Mouse (Mus musculus) heart, adult 11 months (tissue): Measurements from ENCODE around the gene Colgalt1.

Source experiments
- DNase-seq: peaks from one replicate; pipeline ENCODE4 v3.0.0; 2022

Colgalt1 gene

GRCm38 (mm10) chr8:71629096-71629697, 18.4 kb downstream of the Colgalt1 start:
- DNase-seq, result peak; percentile 99

DNA sequence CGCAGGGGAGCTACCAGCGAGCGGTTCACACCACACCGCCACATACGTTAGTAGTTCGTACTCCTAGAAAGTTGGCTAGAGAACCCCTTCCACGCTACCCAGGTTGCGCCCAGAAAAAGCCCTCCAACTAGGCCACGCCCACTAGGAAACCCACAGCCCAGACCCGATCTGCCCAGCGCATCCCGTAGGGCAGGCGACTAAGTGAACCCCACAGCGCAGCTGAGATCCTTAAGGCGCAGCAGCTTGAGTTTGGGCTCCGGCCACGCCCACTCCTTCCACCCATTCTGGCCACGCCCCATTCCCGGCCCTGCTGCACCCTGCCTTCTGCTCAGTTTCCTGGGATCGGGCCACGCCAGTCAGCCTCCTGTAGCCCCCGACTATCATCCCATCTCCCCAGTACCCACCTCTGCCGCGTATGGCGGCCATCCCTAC, 19.0 kb downstream of the Colgalt1 start:
- peak; percentile 96 for DNase-seq

- no peak for DNase-seq
These were observed 20.0 kb downstream of the Colgalt1 start for GRCm38 (mm10) chr8:71630761-71631160.

GRCm38 (mm10) chr8:71631897-71632296, 21.1 kb downstream of the Colgalt1 start:
- no peak for DNase-seq

DNA sequence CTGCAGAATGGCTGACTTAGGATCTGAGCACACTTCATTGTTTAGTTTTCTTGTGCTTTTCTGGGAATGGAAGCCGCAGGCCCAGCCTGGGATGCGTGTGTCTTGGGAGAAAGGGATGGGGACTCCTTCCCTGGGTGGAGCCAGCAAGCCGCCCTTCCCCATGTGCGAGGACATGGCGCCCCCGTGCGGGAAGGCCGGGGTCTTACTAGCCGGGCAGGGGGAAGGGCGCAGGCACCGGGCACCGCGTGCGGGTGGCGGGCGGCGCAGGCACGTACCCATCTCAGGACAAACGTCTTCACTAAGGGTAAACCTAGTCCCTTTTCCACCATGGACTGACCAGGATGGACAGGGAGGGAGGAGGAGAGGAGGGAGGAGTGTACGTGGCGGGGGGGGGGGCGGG, 22.4 kb downstream of the Colgalt1 start:
- peak; percentile 96 for DNase-seq

- peak; percentile 95 for DNase-seq
These were observed 23.3 kb downstream of the Colgalt1 start for GRCm38 (mm10) chr8:71633981-71634667.

- no peak for DNase-seq
These were observed 26.6 kb downstream of the Colgalt1 start for GRCm38 (mm10) chr8:71637149-71638095.

GRCm38 (mm10) chr8:71638321-71638720, 27.5 kb downstream of the Colgalt1 start:
- DNase-seq, result no peak

- no peak for DNase-seq
These were observed 28.5 kb downstream of the Colgalt1 start for GRCm38 (mm10) chr8:71639318-71639717.

DNA sequence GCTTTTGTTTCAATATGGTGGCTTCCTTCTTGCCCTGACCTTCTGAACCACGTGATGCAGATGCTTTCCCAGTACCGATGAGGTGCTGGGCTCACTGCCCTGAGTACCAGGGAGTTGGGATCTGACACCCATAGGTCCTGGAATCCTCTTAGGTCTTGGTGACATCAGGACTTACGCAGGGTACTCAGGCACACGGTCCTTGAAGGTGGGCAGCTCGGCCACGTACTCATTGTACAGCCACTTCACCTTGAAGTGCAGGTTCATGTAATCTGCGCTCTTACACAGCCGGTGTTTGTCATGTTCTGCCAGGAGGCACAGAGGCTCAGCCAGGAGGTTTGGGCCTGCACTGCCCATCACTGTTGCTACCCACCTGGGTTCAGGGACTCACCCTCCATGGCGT, 34.7 kb downstream of the Colgalt1 start:
- no peak for DNase-seq

DNA sequence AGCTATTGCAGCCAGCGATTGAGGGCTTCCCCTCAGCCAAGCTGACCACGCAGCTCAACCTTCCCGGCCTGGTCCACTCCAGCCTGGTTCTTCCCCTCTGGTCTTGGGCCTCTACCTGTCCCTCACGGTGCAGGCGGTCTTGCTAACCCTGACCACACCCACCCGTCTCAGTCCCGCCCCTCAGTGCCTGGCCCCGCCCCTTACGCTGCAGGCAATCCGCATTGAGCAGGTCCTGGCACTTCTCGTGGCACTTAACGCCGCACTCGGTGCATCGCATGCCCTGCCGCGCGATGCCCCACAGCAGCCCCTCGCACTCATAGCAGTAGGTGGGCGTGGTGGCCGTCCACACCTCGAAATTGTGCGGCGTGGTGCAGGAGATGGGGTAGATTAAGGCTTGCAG, 43.8 kb downstream of the Colgalt1 start:
- DNase-seq, result no peak

DNA sequence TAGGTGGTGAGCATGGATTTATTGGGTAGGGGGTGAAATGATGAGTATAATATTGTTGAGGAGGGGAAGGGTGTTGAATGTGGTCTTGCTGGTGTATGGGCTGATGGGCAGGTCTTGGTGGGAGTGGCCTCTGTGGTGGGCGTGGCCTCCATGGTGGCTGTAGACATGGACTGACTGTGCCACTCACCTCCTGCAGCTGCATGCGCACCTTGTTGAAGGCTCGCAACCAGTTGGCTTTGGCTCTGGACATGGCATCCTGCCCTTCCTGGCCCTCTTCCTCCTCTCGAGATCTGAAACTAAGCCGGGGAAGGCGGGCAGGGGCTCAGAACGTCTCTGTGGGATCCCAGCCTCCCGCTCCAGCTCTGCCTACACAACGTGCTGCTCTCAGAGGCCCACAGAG, 47.0 kb downstream of the Colgalt1 start:
- no peak for DNase-seq

GRCm38 (mm10) chr8:71658515-71659049, 47.8 kb downstream of the Colgalt1 start:
- no peak for DNase-seq

DNA sequence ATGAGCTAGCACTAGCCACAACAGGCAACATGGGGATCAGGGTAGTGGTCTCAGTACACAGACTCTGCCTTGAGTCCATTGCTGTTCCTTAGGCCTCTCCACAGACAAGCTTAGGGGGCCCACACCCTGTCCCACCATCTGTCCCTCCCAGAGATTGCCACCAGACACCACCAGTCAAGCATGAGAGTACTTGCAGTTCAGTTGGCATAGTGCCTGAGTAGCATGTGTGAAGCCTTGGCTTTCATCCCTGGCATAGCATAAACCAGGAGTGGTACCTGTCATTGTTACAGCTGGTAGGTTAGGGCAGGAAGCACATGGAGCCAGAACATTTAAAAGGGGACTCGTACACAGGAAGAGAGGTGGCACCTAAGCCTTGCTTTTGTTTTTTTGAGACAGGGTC, 49.0 kb downstream of the Colgalt1 start:
- DNase-seq, result no peak

GRCm38 (mm10) chr8:71660325-71661120, 49.7 kb downstream of the Colgalt1 start:
- DNase-seq, result peak; percentile 96

GRCm38 (mm10) chr8:71665331-71666130, 54.7 kb downstream of the Colgalt1 start:
- peak; percentile 92 for DNase-seq

DNA sequence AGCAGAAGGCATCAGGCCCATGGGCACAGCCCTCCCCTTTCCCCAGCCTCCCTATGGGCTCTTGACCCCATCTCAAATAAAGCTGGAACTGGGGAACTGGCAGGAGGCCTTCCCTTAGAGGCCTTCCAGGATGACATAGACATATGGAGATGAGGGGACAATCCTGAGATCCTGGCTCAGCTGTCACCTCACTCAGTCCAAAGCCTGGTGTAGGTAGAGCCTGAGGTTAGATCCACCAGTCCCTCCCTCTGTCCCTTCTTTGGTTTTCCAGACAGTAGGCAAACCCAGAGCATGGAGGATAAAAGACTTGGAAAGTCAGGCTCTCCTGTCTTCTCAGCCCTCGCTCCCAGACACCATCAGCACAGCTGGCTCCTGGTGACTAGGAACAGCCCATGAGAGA, 56.1 kb downstream of the Colgalt1 start:
- DNase-seq, result no peak

DNA sequence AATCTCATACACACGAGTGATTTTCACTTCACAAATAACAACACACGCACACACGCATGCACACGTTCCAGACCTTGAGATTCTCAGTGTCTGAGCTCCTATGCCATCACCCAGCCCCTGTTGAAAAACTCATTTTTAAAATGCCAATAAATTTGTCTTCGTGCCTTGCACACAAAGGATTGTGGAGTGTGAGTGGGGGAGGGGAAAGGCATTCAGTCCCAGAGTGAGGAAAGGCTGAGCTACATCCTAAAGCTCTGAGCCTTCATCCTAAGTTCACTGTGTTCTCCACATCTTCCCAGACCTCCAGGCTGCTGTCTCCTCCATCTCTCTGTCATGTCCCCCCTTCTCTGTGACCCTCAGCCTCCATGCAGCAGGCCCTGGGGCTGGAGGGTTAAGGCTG, 56.5 kb downstream of the Colgalt1 start:
- DNase-seq, result no peak

- DNase-seq, result peak; percentile 95
These were observed 57.6 kb downstream of the Colgalt1 start for GRCm38 (mm10) chr8:71668220-71668975.

DNA sequence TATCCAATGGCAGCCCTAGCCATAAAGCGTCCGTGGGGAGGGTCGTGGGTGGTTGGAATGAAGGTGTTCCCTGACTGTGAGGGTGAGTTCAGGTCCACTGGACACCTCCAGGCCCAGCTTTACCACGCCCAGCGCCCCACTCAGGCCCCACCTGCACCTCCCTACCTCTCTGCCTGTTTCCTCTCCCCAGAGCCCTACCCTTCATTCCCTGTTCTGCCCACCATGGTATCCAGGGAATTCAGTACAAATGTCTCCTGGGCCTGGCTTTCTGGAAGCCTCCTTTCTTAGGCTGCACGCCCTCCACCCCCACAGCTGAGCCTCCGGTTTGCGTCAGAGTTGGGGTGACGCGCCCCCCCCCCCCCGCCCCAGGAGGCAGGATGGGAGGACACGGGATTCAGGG, 59.4 kb downstream of the Colgalt1 start:
- no peak for DNase-seq
